Mouse (Mus musculus): ENCODE measurements around the gene Idh3b. TPM values are rescaled to one million over a fixed set of nuclear protein-coding genes. Genes with fewer than 3 reads are reported as not detected.

The Idh3b gene
- total RNA-seq, 4 experiments from 2014 or later: 288 to 312 (median 295) TPM

- DNase-seq (ENCODE audit: low spot score in 2 of 2): no peak
Measured at GRCm38 (mm10) chr2:130265520-130265919, 18.8 kb downstream of the Idh3b start.

GRCm38 (mm10) chr2:130262398-130262797 is 21.9 kb downstream of the Idh3b start:
- no peak for DNase-seq (ENCODE audit: low spot score in 2 of 2)

- no peak for DNase-seq (ENCODE audit: low spot score in 2 of 2)
Measured at GRCm38 (mm10) chr2:130261914-130262313, 22.4 kb downstream of the Idh3b start.

- no peak for DNase-seq (ENCODE audit: low spot score in 2 of 2)
Measured at GRCm38 (mm10) chr2:130260822-130261221, 23.5 kb downstream of the Idh3b start.

- no peak for DNase-seq (ENCODE audit: low spot score in 2 of 2)
Measured at GRCm38 (mm10) chr2:130256762-130257161, 27.6 kb downstream of the Idh3b start.

- DNase-seq (ENCODE audit: low spot score in 2 of 2): no peak
Measured at GRCm38 (mm10) chr2:130248226-130248625, 36.1 kb downstream of the Idh3b start.

GRCm38 (mm10) chr2:130246912-130247311 is 37.4 kb downstream of the Idh3b start:
- no peak for DNase-seq (ENCODE audit: low spot score in 2 of 2)

Other genes starting within 250 kb of the Idh3b start
- gene Tgm6, start 172.1 kb downstream of the Idh3b start, total RNA-seq (2022): under 1 TPM in 3 of 4 experiments, not detected in 1; 0.09 to 0.26 (median 0.23) TPM
- 100 to 1,000 TPM; 100 to 112 (median 102) TPM for gene Snrpb, start 105.1 kb downstream of the Idh3b start, total RNA-seq (2022)
- gene Tmc2, start 89.4 kb downstream of the Idh3b start, total RNA-seq (2022): not detected
- 100 to 1,000 TPM; 110 to 128 (median 116) TPM for gene Nop56, start 10.1 kb downstream of the Idh3b start, total RNA-seq (2022)
- 1 to 10 TPM; 7.7 to 9.1 (median 8.5) TPM for gene Ebf4, start 10.6 kb upstream of the Idh3b start, total RNA-seq (2022)
- 1 to 10 TPM; 6.9 to 9.2 (median 7.9) TPM for gene Cpxm1, start 113.0 kb upstream of the Idh3b start, total RNA-seq (2022)
- gene Gm28372, start 120.7 kb upstream of the Idh3b start, total RNA-seq (2022): not detected
- not detected for gene 1700020A23Rik, start 120.7 kb upstream of the Idh3b start, total RNA-seq (2022)
- not detected for gene Tmem239, start 121.9 kb upstream of the Idh3b start, total RNA-seq (2022)
- gene Vps16, start 139.8 kb upstream of the Idh3b start, total RNA-seq (2022): 10 to 100 TPM; 67.2 to 90.4 (median 76.7) TPM
- 10 to 100 TPM; 23.1 to 29.9 (median 24.1) TPM for gene Pced1a, start 140.2 kb upstream of the Idh3b start, total RNA-seq (2022)
- 100 to 1,000 TPM; 217 to 237 (median 225) TPM for gene Ptpra, start 165.7 kb upstream of the Idh3b start, total RNA-seq (2022)

Data from left cerebral cortex, adult 8-10 months (tissue).